Mouse (Mus musculus): ENCODE measurements at regions not wholly inside any gene's neighbourhood (a gene's known extent, or its start where the extent isn't known, plus 50 kb on each side); places are given as distances from the start of the nearest gene placed in this dataset.

- no peak for DNase-seq
Measured at GRCm38 (mm10) chr1:76786871-76787270, 728.0 kb downstream of the Epha4 start.

- no peak for DNase-seq
Measured at GRCm38 (mm10) chr1:76793438-76793837, 721.5 kb downstream of the Epha4 start.

- DNase-seq, result no peak
Measured at GRCm38 (mm10) chr1:76819906-76820305, 695.0 kb downstream of the Epha4 start.

GRCm38 (mm10) chr1:76821610-76822009 is 693.3 kb downstream of the Epha4 start:
- no peak for DNase-seq

- DNase-seq, result no peak
Measured at GRCm38 (mm10) chr1:76829690-76830089, 685.2 kb downstream of the Epha4 start.

- no peak for DNase-seq
Measured at GRCm38 (mm10) chr1:76832311-76832710, 682.6 kb downstream of the Epha4 start.

GRCm38 (mm10) chr1:76835028-76835683 is 679.7 kb downstream of the Epha4 start:
- DNase-seq, result no peak

- no peak for DNase-seq
Measured at GRCm38 (mm10) chr1:76849346-76849745, 665.5 kb downstream of the Epha4 start.

- no peak for DNase-seq
Measured at GRCm38 (mm10) chr1:76866304-76866968, 648.5 kb downstream of the Epha4 start.

GRCm38 (mm10) chr1:76873207-76873606 is 641.7 kb downstream of the Epha4 start:
- no peak for DNase-seq

GRCm38 (mm10) chr1:76880111-76880782 is 634.6 kb downstream of the Epha4 start:
- DNase-seq, result no peak

GRCm38 (mm10) chr1:76880783-76881145 is 634.1 kb downstream of the Epha4 start:
- DNase-seq, result no peak

GRCm38 (mm10) chr1:76896152-76896864 is 618.6 kb downstream of the Epha4 start:
- DNase-seq, result no peak

- no peak for DNase-seq
Measured at GRCm38 (mm10) chr1:76897431-76897830, 617.5 kb downstream of the Epha4 start.

- DNase-seq, result no peak
Measured at GRCm38 (mm10) chr1:76911472-76911871, 603.4 kb downstream of the Epha4 start.

- DNase-seq, result no peak
Measured at GRCm38 (mm10) chr1:76919541-76919940, 595.3 kb downstream of the Epha4 start.

GRCm38 (mm10) chr1:76920634-76921033 is 594.3 kb downstream of the Epha4 start:
- no peak for DNase-seq

GRCm38 (mm10) chr1:76927041-76927440 is 587.8 kb downstream of the Epha4 start:
- DNase-seq, result no peak

GRCm38 (mm10) chr1:76928035-76928434 is 586.9 kb downstream of the Epha4 start:
- no peak for DNase-seq

GRCm38 (mm10) chr1:76933460-76933859 is 581.4 kb downstream of the Epha4 start:
- DNase-seq, result no peak

GRCm38 (mm10) chr1:76942730-76943129 is 572.2 kb downstream of the Epha4 start:
- DNase-seq, result no peak

- DNase-seq, result no peak
Measured at GRCm38 (mm10) chr1:76944046-76944445, 570.8 kb downstream of the Epha4 start.

- DNase-seq, result no peak
Measured at GRCm38 (mm10) chr1:76955031-76955430, 559.9 kb downstream of the Epha4 start.

- DNase-seq, result no peak
Measured at GRCm38 (mm10) chr1:76957411-76957810, 557.5 kb downstream of the Epha4 start.

Measured in thymus, postnatal 4 days (tissue).